Mouse (Mus musculus): ENCODE measurements around the gene Trim46.
A peak's percentile ranks its signal among the peaks of the same experiment; 100 is the strongest.

The Trim46 gene

GRCm38 (mm10) chr3:89208736-89209135, 37.4 kb downstream of the Trim46 start:
- peaks cover 90% of the 10 kb centered on the region for H3K36me3 ChIP-seq (ENCODE audit: insufficient read depth, low read length)
- no peak overlapping the region for H3K4me3 ChIP-seq (replicated peaks; ENCODE audit: low read length)
- H3K4me1 ChIP-seq (replicated peaks; ENCODE audit: low read depth, low read length) = peaks cover 51% of the 10 kb centered on the region
- H3K27me3 ChIP-seq (ENCODE audit: insufficient read depth, low read length) = no peaks in the 10 kb centered on the region
- H3K9me3 ChIP-seq (ENCODE audit: low read length) = no peaks in the 10 kb centered on the region
- no peak for TF ChIP-seq CTCF (conservative IDR thresholded peaks at IDR 0.05; ENCODE audit: low read length)
- no peak for TF ChIP-seq POU5F1 (IDR thresholded peaks at IDR 0.05; ENCODE audit: borderline replicate concordance, low read length)
- no peak for TF ChIP-seq NANOG (IDR thresholded peaks at IDR 0.05; ENCODE audit: borderline replicate concordance, low read length)

GRCm38 (mm10) chr3:89208075-89208657, 37.9 kb downstream of the Trim46 start:
- no peak overlapping the region for H3K4me3 ChIP-seq (replicated peaks; ENCODE audit: low read length)
- no peaks in the 10 kb centered on the region for H3K9me3 ChIP-seq (ENCODE audit: low read length)
- H3K27me3 ChIP-seq (ENCODE audit: insufficient read depth, low read length) = no peaks in the 10 kb centered on the region
- peaks cover 53% of the 10 kb centered on the region for H3K4me1 ChIP-seq (replicated peaks; ENCODE audit: low read depth, low read length)
- peaks cover 91% of the 10 kb centered on the region for H3K36me3 ChIP-seq (ENCODE audit: insufficient read depth, low read length)
- TF ChIP-seq CTCF (conservative IDR thresholded peaks at IDR 0.05; ENCODE audit: low read length) (no peak), POU5F1 (IDR thresholded peaks at IDR 0.05; ENCODE audit: borderline replicate concordance, low read length) (no peak), NANOG (IDR thresholded peaks at IDR 0.05; ENCODE audit: borderline replicate concordance, low read length) (no peak)

DNA sequence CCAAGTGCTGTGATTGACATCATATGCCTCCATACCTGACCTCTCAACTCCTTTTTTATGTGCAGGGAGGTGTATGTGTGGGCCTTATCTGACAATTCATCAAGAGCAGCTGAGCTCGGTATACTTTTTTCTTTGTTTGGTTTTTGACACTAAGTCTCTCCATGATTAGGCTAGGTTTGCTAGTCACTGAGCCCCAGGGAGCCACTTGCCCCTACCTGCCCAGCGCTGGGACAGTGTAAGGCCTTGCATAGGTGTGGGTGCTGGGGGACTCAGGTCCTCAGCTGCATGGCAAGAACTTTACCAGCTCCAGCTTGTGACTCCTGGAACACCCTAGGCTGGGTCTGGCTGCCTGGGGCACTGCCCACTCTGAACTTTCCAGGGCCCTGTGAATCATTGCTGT, 39.4 kb downstream of the Trim46 start:
- no peak for TF ChIP-seq NANOG (IDR thresholded peaks at IDR 0.05; ENCODE audit: borderline replicate concordance, low read length)
- no peak for TF ChIP-seq CTCF (conservative IDR thresholded peaks at IDR 0.05; ENCODE audit: low read length)
- no peak for TF ChIP-seq POU5F1 (IDR thresholded peaks at IDR 0.05; ENCODE audit: borderline replicate concordance, low read length)
- Histone ChIP-seq H3K4me1 (replicated peaks; ENCODE audit: low read depth, low read length) (peaks cover 47% of the 10 kb centered on the region), H3K9me3 (ENCODE audit: low read length) (no peaks in the 10 kb centered on the region), H3K36me3 (ENCODE audit: insufficient read depth, low read length) (peaks cover 80% of the 10 kb centered on the region), H3K27me3 (ENCODE audit: insufficient read depth, low read length) (no peaks in the 10 kb centered on the region), H3K4me3 (replicated peaks; ENCODE audit: low read length) (no peak overlapping the region)

GRCm38 (mm10) chr3:89206079-89206478, 40.0 kb downstream of the Trim46 start:
- Histone ChIP-seq H3K4me1 (replicated peaks; ENCODE audit: low read depth, low read length) (peaks cover 45% of the 10 kb centered on the region), H3K9me3 (ENCODE audit: low read length) (no peaks in the 10 kb centered on the region), H3K27me3 (ENCODE audit: insufficient read depth, low read length) (no peaks in the 10 kb centered on the region), H3K36me3 (ENCODE audit: insufficient read depth, low read length) (peaks cover 74% of the 10 kb centered on the region), H3K4me3 (replicated peaks; ENCODE audit: low read length) (no peak overlapping the region)
- no peak for TF ChIP-seq CTCF (conservative IDR thresholded peaks at IDR 0.05; ENCODE audit: low read length)
- no peak for TF ChIP-seq NANOG (IDR thresholded peaks at IDR 0.05; ENCODE audit: borderline replicate concordance, low read length)
- no peak for TF ChIP-seq POU5F1 (IDR thresholded peaks at IDR 0.05; ENCODE audit: borderline replicate concordance, low read length)

DNA sequence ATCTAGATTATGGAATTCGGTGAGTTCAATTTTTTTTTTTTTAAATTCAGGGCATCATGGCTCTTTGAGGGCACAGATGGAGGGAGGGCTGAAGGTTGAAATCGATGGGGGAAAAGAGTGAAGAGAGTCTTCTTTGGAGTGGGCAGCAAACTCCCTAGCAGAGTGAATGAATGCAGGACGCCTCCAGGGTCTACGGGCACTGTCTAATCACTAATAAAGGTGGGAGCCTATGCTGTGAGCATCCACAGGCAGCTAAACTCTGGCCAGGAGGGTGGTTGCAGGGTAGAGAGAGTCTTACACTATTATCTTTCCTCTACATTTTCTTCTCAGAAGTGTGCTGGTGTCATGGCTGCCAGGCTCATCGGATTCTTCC, 43.0 kb downstream of the Trim46 start:
- Histone ChIP-seq H3K4me1 (replicated peaks; ENCODE audit: low read depth, low read length) (peaks cover 22% of the 10 kb centered on the region), H3K4me3 (replicated peaks; ENCODE audit: low read length) (peak overlapping the region; percentile 83), H3K27me3 (ENCODE audit: insufficient read depth, low read length) (no peaks in the 10 kb centered on the region), H3K9me3 (ENCODE audit: low read length) (no peaks in the 10 kb centered on the region), H3K36me3 (ENCODE audit: insufficient read depth, low read length) (peaks cover 44% of the 10 kb centered on the region)
- TF ChIP-seq POU5F1 (IDR thresholded peaks at IDR 0.05; ENCODE audit: borderline replicate concordance, low read length) (no peak), CTCF (conservative IDR thresholded peaks at IDR 0.05; ENCODE audit: low read length) (no peak), NANOG (IDR thresholded peaks at IDR 0.05; ENCODE audit: borderline replicate concordance, low read length) (no peak)

- Histone ChIP-seq H3K27me3 (ENCODE audit: insufficient read depth, low read length) (no peaks in the 10 kb centered on the region), H3K4me3 (replicated peaks; ENCODE audit: low read length) (peak within 1 kb of the TSS; percentile 83), H3K4me1 (replicated peaks; ENCODE audit: low read depth, low read length) (peaks cover 18% of the 10 kb centered on the region), H3K36me3 (ENCODE audit: insufficient read depth, low read length) (peaks cover 38% of the 10 kb centered on the region), H3K9me3 (ENCODE audit: low read length) (no peaks in the 10 kb centered on the region)
- TF ChIP-seq CTCF (conservative IDR thresholded peaks at IDR 0.05; ENCODE audit: low read length) (no peak), POU5F1 (IDR thresholded peaks at IDR 0.05; ENCODE audit: borderline replicate concordance, low read length) (no peak), NANOG (IDR thresholded peaks at IDR 0.05; ENCODE audit: borderline replicate concordance, low read length) (no peak)
Measured at GRCm38 (mm10) chr3:89202253-89203141, 43.6 kb downstream of the Trim46 start, which contains the start of gene Gba. Gene Gba (plus strand): TSS chr3:89202928.

- TF ChIP-seq POU5F1 (IDR thresholded peaks at IDR 0.05; ENCODE audit: borderline replicate concordance, low read length) (no peak), CTCF (conservative IDR thresholded peaks at IDR 0.05; ENCODE audit: low read length) (no peak), NANOG (IDR thresholded peaks at IDR 0.05; ENCODE audit: borderline replicate concordance, low read length) (no peak)
- H3K9me3 ChIP-seq (ENCODE audit: low read length) = no peaks in the 10 kb centered on the region
Measured at GRCm38 (mm10) chr3:89199839-89200238, 46.3 kb downstream of the Trim46 start.

DNA sequence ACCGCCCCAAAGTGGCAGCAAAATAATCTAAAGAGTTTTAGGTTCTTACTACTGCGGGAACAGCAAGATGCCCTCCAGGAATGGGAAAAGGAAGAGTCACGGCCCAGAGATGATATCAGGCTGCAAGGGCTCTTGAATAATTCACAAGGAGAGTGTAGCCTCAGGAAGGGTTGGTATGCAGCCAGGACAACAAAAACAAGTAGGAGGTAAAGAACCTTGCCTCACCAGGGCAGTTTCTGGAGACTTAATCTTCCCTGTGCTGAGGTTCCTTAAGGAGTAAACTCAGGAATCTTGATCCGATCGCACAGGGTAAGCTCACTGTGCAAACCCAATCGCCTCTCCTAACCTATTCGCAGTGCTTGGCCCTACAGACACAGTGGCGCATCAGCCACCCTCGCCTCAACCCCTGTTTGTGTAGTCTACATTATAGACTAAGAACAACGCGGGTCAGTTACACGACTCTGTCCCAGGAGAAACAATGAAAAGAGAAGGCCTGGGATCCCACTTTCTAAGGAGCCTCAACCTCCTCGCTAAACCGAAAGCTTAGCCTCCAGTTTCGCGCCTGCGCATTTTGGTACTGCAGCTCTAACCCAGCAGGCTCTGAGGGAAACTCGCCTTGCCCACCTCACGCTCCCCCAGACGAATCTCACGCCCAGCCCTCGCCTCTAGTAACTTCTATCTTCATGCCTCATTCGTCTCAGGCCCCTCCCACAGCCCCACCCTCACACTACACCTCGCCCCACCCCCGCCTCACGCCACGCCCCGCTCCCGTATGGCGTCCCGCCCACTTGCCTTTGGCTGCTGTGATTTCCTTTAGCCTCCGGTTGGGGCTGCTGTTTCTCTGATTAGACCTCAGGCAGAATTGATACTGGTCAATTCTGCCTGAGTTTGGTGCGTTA, 49.9 kb downstream of the Trim46 start:
- Histone ChIP-seq H3K4me3 (replicated peaks; ENCODE audit: low read length) (peak overlapping the region; percentile 37), H3K9me3 (ENCODE audit: low read length) (no peaks in the 10 kb centered on the region), H3K36me3 (ENCODE audit: insufficient read depth, low read length) (no peaks in the 10 kb centered on the region), H3K4me1 (replicated peaks; ENCODE audit: low read depth, low read length) (peaks cover 22% of the 10 kb centered on the region), H3K27me3 (ENCODE audit: insufficient read depth, low read length) (no peaks in the 10 kb centered on the region)
- TF ChIP-seq POU5F1 (IDR thresholded peaks at IDR 0.05; ENCODE audit: borderline replicate concordance, low read length) (no peak), CTCF (conservative IDR thresholded peaks at IDR 0.05; ENCODE audit: low read length) (peak; percentile 25)

More at GRCm38 (mm10) chr3:89199839-89200238, 46.3 kb downstream of the Trim46 start:
- Histone ChIP-seq H3K36me3 (ENCODE audit: insufficient read depth, low read length) (peaks cover 11% of the 10 kb centered on the region), H3K4me3 (replicated peaks; ENCODE audit: low read length) (no peak overlapping the region), H3K27me3 (ENCODE audit: insufficient read depth, low read length) (no peaks in the 10 kb centered on the region), H3K4me1 (replicated peaks; ENCODE audit: low read depth, low read length) (peaks cover 36% of the 10 kb centered on the region)

All from E14TG2a.4 (cell line).